Mouse (Mus musculus): Measurements from ENCODE around the gene Arhgap45.

DNA sequence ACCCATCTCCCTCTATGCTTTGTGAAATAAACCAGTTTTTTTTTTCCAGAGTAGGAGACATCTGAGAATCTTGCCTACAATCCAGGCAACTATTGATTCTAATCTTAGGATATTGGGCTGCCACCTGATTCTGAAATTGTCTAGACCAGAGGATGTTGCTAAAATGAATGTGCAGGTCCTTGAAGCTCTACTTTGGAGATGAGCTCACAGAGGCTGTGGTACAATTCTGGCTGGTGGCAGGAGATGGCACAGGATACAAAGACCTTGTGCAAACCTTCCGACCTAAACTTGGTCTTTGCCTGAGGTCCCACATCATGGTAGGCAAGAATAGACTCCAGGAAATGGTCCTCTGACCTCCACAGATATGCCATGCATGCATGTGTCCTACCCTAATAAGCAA is 20.8 kb upstream of the Arhgap45 start:
- TF ChIP-seq CTCF (IDR thresholded peaks at IDR 0.05; ENCODE audit: borderline replicate concordance, insufficient read depth, low read length) (no peak), POLR2A (IDR thresholded peaks at IDR 0.05; ENCODE audit: low read depth, low read length) (no peak; the same call in 1 of the 2 replicates)

Measured in embryonic fibroblast, embryonic 13.5 days (primary cell).